Mouse (Mus musculus) kidney, adult 18-20 months (tissue): ENCODE results near the gene Susd4.

Experiments
- DNase-seq: peaks from one replicate; pipeline ENCODE4 v3.0.0; 2021

The Susd4 gene

DNA sequence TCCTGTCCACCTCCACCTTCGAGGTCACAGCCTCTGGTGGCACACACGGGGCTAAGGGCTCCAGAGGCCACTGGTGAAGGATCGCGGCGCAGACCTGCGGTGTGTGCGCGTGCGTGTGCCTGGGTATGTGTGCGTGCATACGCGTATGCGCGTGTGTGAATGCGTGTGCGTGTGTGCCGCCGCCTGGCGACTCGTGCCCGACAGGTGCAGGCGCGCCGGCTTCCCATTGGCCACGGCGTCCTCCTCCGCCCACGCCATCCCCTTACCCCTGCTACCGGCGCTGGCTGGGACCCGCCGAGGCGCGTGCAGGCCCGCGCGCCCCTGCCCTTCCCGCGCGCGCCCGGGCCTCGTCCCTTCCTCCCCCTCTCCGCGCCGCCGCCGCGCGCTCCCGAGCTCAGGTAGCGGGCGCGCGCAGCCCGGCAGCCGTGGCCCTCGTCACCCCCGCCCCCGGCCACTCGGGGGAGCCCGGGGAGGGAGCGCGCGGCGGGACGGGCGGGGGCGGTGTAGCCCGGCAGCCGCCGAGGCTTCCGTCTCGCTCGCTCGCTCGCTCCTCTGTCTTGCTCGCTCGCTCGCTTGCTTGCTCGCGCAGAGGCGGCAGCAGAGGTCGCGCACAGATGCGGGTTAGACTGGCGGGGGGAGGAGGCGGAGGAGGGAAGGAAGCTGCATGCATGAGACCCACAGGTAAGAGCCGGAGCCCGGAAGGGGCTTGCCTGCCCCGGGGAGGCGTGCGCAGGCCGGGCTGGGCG lies at the start of gene Susd4:
Gene Susd4 (plus strand): TSS at position 145 of the 746 bp plus-strand sequence.
- peak; percentile 43 for DNase-seq

DNA sequence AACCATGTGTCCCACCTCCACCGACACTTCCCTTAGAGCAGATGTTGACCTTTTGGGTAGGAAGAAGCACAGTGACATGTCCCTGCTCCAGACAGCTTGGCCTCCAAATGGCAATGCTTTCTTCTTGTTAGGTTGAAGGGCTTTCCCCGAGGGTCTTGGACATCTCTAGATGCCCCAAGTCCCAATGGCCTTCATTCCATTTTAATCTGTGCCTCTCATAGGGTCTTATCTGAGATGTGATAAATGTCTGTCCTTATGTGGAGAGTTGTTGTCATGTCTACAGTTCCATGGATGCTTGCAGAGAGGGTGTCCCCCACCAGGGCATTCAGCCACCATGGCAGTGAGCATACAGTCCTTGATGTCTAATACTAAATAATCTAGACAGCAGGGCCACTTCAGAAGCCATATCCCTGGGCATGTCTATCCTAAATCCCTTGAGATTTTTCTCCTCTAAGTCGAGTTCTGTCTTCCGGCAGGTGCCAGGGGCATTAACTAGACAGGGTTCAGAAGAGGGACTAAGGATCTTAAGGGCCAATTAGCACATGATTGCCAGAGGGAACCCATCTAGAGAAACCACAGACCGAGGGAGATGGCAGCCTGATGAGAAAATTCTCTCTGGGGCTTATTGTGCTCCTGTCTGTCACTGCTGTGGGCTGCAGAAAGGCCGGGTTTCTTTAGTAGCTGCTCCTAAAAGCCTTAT lies 49.3 kb upstream of the Susd4 start:
- no peak for DNase-seq

DNA sequence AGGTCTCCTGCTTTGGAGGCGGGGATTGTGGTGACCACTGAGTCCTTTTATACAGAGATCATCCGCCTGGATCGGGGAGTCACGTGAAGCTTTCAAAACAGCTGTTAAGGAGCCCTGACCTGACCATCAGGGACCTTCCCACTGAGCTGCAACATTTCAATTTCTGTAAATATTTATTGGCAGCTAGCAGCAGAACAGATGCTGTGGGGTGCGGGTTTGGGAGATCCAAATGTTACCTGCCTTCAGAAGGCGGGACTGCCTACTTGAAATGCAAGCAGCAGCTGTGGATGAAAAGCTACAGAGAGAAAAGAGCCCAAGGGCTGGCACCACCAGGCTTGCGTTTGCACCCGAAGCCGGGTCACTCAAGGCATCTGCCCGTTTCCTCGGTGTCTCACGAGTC lies 36.1 kb upstream of the Susd4 start:
- no peak for DNase-seq

DNA sequence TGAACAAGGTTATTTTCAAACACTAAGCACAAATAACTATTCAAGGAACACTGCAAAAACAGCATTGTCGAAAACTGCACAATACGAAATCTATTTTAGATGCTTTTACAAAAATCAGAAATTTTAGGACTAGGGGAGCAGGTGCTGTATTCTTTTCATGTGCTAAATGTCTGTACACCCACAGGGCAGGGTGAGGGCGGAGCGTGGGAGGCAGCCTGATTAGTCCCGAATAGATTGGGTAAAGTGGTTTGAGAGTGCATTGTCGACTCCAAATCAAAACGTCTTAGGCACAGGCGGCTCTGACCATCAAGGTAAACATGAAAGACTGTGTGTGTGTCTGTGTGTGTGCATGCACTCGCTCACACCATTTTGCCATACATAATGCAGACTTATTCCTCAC lies 34.7 kb upstream of the Susd4 start:
- DNase-seq = no peak

DNA sequence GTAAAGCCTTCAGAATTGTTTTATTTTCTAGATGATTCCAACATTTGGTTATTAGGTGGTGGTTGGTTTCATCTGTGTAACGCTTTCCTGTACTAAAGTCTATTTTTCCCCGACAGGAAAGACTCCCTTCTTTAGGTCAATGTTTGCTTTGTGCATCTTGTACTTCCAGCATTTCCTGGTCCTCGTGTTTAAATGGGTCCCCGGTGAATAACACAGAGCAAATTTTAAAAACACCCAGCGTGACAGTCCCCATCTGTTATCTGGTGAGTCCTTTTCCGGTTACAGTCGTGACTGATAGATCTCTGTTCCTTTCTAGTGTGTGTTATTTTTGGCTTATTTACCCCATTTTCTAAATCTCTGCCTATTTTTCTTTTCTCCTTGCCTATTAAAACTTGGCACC lies 31.0 kb upstream of the Susd4 start:
- DNase-seq = no peak

DNA sequence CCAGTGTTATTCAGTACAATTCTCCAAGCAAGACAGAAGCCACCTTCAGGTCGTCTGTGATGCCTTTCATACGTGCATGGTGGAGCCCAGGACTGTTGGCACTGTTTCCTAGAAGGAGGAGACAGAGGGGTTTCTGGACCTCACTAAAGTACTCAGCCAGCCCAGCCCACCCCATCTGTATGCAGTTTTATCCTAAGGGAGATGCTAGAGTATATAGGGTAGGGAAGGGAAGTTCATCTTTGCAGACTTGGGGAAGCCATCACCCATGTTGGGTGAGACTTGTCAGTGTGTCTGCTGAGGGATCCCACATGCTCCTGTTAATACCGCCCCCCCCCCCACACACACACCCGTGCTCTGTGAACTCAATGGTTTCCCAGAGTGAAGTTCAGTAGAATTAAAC lies 27.8 kb upstream of the Susd4 start:
- DNase-seq = no peak

DNA sequence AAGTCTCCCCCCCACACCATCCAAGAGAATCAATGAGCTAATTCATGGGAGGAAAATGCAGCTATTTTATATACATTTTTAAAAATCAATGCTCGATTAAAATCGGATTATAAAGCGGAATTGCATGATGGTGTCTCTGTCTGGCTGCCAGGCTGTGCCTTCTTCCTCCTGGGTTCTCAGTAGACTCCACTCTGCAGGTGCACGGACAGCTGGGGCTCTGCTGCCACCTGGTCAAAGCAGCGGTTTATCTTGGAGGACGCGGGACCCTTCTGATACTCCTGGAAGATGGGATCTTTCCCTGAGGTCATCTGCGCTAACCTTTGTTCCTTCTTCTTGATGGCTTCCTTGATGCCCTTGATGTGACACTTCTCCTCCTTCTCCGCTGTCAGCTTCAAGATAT lies 16.6 kb upstream of the Susd4 start:
- no peak for DNase-seq

DNA sequence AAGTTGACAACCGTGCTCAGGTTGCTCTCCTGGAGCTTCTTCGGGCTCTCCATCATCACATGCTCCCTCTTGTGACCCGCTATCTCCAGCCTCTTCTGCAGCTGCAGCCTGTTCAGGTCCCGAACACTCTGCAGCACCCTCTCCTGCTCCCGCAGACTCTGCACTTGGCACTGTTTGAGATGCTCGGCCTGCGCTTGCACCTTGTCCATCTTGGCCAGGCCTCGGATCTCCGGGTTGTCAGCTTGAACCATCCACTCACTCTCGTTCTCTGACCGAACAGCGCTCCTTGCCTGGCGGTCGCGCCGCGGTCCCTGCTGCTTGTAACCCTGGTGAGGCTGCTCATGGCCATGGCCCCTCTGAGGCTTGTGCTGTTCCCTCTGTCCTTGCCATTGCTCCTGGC lies 15.8 kb upstream of the Susd4 start:
- DNase-seq = no peak

DNA sequence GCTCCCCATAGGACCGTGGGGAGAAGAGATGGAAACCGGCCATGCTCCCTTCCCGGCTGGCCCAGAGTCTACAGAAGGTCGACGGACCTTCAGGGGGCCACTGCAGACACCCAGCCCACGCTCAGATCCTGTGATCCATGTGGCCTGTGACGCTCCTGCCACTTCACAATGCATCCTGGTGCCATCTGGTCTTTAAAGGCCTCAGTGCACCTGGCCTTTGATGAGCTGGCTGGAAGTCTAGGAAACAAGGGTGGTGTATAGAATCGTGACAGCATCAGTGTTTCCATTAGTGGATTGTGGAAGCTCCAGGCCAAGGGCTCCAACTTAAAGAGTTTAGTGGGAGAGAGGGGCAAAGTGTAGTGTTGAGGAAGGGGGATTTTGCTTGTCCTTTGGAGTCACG lies 14.6 kb upstream of the Susd4 start, which contains the start of gene Ccdc185:
Gene Ccdc185 (minus strand): TSS at position 101 of the 400 bp plus-strand sequence.
- no peak for DNase-seq

DNA sequence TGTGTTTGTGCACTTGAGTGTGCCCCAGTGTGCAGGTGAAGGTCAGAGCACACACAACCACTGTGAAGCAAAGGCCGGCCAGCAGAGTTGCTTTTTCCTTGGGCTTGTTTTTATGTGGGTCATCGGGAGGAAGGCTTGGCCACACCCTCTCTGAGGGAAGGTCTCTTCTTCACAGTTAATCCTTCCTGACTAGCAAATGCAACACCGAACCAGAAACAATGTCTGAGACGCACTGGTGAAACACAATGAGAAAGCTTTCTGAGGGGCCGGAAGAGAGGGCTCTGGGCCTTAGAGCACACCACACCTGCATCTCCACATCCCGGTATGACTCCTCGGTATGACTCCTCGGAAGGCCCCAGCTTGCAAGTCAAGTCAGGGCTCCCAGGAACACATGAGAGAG lies 12.4 kb upstream of the Susd4 start:
- no peak for DNase-seq

DNA sequence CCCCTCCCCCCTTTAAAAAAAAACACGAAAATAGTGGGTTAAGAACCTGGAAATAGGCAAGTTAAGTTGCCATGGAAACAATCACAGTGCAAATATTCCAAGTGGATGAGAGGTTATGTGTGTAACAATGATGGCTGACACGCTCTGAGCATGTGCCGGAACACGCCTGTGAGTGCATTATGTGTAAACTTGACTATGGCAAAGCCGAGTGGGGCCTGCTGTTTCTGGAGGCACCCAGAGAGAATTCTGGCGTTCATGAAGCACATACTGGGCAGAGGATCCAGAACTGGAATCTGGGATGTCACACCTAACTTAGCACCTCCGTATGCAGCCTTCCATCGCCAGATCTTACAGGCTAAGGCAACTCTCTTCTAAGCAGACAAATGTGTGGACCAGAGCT lies 10.0 kb upstream of the Susd4 start:
- no peak for DNase-seq

DNA sequence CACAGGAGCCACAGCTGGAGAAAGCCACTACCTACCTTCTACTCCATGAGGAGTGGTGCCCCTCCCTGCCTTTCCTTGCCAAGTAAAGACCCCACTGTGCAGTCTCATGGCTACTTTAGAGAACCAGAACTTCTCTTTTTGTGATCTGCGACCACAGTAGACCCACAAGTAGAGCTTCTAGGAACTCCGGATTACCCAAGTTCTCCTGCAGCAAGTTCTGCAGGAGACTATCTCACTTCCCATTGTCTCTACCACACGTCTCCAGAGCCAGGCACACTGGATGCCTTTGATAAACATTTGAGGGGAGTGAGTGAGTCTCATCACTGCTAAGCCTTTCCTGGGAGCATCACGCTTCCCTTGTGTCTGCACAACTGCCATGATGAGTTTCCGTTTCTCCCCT lies 8.8 kb upstream of the Susd4 start:
- no peak for DNase-seq

DNA sequence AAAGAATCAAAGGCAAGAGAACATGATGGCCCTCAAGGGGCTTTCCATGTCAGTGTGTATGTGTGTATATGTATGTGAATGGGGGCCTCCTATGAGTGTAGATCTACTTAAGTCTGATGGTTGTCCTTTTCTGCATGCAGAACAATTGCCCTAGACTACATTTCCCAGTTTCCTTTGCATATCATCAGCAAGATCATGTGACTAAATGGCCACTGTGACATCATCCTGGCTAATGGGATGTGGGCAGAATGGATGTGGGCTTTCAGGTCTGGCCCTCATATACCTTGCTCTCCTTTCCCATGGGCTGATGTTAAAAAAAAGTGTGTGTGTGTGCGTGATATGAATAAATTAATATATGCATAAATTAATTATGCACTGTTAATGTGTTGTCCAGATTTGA lies 4.9 kb upstream of the Susd4 start:
- no peak for DNase-seq

DNA sequence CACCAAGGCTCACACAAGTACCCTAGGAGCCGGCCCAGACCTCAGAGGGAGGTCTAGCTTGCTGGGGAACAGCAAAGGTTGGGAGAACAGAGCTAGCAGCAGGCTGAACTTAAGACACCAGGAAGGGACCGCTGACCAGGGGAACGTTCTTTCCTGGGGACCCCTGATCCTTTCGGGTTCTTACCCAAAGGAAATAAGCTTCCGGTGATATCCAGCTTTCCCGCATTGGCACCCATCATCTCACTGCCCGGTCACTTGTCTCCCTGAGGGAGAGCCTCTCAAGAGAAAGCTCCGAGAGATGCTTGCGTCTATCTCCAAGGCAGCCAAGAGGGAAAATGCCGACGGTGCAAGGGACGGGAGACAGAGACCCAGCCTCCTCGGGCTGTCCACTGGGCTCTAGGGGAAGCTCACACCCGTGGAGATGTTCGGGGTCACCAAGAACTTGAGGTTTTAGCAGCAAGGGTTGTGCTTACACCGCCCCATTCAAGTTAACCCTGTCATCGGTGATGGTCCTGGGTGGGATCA lies 407 bp upstream of the Susd4 start:
- DNase-seq = no peak

DNA sequence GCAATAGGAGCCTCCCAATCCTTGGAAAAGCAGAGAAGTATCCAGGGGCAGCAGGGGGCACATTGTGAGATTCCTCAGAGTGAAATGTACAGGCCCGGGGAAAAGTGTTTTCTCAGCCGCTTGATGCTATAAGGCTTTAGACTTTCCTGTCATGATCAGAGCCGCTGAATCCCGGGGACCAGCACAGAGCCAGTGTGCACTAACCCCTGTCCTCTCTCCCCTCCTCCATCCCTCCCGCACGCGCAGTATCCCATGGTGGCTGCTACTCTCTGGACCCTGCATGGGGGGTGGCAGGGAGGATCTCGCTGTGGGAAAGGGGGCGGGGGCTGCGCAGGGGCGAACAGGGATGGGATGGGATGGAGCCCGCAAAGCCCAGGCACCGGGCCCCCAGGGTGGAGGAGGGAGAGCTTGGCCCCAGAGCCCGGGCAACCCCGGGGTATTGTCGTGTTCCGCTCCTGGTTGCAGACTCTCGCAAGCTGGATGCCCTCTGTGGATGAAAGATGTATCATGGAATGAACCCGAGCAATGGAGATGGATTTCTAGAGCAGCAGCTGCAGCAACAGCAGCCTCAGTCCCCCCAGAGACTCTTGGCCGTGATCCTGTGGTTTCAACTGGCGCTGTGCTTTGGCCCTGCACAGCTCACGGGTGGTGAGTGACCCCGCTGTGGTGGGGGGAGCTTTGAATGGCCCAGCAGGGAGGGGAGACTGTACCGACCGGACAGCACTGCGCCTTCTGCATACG lies 1.1 kb downstream of the Susd4 start:
- DNase-seq = no peak

DNA sequence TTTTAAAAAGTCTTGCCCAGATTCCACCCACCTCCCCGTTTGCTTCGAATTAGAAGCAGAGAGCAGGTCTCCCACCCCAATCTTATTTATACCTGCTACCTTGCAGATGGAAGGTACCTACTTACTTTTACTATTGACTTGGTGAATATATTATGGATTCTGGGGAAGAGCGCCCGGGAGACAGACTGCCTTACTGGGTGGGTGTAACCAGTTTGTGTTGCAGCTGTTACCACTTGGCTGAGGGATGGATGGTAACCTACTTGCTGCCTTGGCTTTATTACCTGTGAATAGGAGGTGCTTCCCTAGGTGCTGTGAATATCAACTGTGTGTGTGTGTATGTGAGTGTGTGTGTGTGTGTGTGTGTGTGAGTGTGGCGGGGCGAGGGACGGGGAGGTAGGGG lies 11.9 kb downstream of the Susd4 start:
- DNase-seq = no peak

DNA sequence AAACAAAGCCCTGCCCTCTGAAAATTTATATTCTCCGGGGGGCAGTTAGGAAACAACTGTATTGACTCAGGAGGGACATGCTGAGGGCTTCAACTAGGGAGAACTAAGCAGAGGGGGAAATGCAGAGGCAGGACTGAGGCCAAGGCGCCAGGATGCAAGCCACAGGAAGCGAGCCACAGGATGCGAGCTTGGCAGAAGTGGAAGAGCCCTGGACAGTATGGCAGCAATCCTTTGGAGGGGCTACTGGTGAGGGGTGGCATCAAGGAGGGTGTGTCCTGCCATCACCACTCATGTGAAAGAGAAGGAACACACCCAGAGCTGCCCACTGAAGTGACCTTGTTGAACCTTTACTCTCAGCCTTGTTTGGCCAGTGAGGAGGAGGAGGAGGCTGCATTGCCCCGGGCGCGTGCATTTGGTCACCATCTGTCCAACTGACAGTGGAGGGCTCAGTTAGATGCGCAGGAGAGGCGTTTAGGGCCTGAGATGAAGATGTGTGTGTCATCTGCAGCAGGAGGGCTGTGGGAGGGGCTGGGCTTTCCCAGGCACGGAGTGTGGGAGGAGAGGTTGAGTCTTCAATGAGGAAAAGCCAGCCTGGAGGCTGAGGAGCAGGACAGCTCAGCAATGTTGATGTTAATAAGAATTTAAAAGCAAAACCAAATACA lies 13.2 kb downstream of the Susd4 start:
- no peak for DNase-seq

DNA sequence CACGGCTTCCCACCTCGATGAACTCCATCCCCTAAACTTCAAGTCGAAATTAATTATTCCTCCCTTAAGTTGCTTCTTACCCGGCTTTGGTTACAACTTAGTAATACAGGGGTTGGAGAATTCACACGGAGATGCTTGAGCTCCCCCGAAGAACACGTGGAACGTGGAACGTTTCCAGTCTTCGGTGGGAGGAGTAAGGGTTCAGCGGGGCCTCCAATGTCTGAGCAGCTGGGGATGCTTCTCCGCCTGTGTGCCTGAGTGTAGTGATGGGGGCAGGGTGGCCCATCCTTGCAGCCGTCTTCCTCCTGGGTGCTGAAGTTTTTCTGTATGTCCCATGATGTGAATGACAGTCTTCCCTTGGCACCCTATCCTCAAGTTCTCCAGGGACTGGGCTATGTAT lies 14.6 kb downstream of the Susd4 start:
- no peak for DNase-seq

DNA sequence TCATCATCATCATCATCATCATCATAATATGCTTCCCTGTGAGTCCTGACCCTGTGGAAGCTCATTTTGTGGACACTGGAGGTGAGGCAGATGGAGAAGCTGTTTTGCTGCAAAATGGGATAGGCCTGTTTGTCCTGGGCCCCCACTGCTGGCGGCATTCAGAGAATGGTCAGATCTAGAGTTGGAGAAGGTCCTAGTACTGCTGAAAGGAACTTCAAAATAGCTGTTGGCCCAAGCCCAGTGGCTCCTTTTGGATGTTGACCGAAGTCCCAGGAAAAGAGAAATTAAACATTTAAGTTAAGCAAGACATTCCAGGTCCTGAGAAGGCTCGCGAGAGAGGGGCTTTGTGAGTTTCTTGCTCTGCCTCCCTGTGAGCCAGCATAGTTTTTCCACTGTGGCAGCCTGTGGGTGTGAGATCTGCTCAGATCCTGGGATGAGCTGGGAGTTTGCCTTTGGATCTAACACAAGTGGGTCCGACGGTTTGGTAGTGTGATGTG lies 15.4 kb downstream of the Susd4 start:
- no peak for DNase-seq

DNA sequence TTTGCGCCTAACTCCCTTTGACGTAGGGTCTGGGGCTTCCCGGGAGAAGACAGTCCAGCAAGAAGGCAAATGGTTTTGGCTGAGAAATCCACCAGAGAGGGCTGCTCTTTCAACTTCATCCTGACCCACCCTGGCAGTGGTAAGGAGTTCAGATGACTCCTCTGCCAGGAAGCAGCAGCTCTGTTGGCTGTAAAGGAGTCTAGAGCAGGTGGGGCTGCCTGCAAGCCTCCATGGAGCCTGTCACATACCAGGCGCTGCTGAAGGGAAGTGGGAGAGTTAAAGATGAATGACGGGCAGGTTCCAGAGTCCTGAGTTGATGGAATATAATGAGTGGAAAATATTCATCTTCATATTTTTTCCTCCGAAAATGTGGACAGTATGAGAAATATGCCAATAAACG lies 20.1 kb downstream of the Susd4 start:
- no peak for DNase-seq

DNA sequence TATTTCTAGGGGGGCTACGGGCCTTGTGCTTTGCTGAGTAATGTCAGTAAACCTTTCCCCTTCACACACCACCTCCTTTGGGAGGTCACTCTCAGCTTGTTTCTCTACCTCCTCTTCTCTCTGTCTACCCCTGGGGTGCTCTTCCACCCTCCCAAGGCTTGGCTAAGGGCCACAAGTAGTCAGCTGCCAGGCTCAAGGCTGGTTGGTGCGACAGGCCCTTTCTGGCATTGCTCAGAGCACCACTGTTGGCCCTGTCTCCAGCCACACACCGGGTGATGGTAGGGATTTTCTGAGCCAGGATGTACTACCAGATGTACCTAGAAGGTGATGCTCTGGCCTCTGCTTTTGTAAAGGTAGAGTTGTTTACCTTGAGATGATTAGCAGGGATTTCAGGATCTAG lies 21.1 kb downstream of the Susd4 start:
- no peak for DNase-seq

DNA sequence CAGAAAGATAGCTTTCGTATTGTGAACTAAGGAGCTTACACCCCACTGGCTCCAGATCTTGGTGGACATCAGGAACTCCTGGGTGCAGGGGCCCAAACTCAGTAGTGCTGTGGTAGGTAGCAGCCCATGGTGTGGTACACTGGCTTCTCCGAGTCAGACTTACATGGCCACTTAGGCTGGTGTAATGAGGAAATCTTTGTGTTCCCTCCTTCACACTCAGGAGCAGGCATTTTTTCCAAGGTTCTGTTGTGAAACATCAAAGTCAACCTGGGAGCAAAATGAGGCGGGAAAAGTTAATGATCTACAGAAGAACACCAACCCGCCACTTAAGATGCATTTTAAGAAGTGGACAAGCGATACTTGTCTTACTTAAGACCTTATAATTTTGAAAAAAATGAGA lies 21.8 kb downstream of the Susd4 start:
- DNase-seq = no peak

DNA sequence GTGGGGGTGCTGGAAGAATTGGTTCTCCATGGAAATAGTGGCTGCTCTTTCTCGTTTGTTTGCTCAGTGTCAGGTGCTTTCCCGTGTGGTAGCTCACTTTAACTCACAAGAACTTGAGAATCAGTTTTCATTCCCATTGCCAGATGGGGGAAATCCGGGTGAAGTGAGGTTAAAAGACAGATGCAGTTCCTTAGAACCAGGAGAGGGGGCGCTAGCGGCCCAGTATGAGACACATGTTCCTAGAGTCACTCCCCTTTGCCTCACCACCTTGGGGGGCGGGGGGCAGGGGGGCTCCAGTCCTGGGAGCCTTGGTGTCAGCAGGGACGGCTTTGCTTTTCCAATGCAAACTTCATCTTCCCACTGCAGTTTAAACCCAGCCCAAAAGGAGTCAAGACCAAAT lies 23.4 kb downstream of the Susd4 start:
- DNase-seq = no peak
